Mouse (Mus musculus) lung, postnatal 4 days (tissue): ENCODE measurements around the gene Mms19.

Source experiments
- DNase-seq, 2 experiments: peaks; one replicate each; pipeline ENCODE4 v3.0.0; 2021

Gene Mms19

DNA sequence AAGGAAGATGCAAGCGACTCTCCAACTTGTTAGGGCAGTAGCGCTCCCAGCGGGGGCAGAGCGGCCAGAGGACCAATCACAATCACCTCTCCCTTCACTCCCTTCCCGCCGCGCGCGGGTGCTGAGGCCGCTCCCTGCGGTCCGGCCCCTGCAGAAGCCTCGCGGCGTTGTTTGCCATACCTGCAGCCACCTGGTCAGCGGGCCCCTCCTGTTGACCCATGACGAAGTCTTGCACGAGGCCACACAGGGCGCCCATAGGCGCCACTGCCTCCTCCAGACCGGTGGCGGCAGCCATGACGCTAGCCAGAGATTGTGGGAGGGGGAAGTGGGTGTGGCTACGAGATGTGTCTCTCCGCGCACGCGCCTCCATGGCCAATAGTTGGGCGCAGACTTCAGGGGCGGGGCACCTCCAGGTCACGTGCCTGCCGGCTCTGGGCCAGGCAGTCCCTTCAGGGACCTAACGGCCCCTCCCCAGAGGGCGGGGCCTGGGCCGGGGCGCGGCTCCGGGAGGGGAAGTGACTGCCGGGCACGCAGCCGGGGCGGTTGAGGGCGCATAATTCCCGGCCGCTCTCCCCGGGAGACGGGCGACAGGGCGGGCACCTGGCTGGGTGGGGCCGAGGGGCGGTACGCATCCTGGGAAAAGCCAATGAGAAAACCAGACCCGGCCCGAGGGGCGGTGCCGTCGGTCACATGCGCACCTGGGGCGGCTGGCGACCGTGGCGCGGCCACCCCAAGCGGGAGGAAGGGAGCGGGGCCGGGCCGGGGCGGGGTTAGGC, at the start of gene Mms19:
Gene Mms19 (minus strand): TSS at position 339 of the 776 bp plus-strand sequence.
- DNase-seq: peak; percentile 99

DNA sequence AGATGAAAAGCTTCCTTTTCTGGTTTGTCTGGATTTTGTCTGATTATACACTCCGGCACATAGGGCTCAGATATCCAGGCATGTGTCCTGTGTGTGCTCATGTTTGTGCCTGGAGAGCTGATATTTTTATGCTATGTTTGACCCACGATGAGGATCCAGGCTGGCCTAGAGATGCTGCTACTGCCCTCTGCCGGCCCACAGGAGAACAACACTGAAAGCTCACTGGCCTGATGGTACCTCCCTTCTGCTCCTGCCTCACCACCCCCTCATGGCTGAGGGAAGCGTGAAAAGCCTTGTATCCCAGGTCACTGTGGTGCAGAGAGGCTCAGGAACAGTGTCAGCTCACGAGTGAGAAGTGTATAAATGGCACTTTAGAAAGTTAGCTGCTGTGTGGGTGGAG, 45.2 kb upstream of the Mms19 start:
- DNase-seq: peak; percentile 80 to 88

DNA sequence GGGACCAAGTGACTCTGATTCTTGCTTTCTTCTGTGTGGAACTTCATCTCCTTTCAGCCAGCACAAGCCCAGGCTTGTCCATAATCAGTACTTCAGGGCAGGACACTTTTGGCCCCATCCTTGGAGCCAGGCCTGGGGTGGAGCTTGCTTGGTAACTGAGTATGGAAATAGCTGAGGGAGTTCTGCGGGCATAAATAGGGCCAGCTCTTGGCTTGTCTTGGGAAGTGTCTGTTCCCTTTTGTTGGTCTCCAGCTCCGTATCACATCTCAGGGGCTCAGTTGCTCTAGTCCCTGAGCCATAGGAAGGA, 41.5 kb upstream of the Mms19 start:
- DNase-seq: no peak

DNA sequence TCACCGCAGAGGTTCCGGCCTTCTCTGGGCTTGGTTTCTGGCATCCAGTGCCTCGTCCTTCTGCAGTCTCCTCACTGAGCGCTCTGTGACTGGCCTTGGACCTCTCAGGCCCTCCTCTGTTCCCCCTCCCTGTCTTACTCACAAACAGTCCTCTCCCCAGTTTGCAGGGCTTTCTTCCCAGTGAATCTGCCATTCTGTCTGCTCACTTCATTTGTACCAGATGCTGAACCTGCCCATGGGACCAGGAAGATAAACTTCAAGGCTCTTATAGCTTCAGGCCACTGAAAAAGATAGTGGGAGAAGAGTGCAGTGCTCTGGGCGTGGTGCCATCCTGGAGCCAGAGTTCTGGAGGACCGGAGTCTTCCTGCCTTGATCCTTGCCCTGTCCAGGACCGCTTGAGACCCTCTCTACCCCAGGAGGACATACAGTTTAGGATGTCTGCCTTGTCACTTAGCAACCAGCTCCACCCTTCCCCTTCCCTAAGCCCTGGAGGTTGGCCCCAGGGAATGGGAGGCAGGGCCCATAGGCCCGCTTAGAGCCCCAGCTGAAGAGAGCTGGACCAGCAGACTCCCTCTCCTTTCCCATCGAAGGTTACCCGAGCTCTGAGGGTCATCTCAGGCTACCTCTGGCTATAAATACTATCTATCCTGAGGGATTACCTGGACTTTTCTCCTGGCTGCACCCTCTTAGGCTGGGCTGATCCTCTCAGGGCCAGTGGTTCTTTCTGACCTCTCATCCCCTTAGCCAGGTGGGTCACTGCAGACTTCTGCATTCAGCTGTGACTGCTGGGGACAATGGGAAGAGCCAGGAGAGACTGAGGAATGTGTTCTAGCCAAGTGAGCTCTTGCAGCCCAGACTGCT, 41.0 kb upstream of the Mms19 start:
- DNase-seq: no peak

DNA sequence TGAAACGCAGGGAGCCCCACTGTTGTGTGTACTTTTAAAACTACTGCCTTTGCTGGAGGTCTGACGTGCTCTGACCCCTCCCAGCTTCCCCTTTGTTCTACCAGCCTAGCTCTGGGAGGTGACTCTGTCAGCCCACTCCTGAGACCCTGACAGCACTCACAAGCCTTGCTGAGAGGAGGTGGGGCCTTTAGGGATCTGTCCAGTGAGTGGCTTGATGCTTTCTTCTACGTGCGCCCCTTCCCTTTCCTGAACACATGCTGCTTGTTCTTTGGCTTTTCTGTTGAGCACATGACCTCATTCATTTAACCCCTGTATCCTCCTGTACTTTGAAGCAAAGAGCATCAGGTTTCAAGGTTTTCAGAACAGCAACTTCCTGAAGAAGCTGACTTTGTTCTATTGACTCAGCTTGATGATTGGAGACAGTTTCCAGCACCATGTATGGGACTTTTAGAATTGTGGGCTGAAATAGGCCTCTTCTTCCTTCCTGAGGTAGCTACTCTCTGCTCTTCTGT, 38.1 kb upstream of the Mms19 start:
- DNase-seq: no peak

DNA sequence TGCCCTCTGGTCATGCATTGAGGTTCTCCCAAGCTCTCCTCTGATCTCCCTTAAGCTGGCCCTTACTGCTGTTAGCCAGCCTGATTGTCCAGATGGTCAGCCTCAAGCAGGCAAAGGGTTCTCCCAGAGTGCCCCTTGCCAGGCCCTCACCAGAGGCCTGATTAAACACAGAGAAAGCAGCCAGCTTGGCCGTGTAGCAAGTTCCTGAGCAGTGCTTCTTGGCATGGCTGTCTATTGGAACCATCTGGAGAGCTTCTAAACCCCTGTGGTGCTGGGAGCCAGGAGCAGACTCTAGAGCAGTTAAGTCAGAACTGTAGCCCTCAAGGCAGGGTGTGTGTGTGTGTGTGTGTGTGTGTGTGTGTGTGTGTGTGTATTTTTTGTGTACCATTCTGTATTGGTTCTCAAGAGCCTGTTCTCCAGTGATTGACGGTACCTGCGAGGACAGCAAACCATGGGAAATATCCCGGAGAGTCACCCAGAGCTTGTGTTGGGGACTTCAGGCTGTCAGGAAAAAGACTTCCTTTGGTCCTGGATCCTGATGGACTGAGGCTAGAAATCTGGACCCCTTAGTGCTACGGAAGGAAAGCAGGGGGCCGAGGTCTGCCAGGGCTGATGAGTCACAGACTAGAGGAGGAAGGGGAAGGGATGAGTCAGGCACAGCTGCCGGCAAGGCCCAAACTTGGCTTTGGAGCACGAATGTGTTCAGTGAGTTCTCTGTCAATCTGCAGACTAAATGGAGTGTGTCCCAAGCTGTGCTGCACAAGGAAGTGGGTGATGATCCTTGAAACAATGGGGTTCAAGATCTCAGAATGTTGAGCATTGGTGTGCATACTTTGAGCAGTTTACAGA, 36.7 kb upstream of the Mms19 start:
- DNase-seq: peak; percentile 65 to 80

DNA sequence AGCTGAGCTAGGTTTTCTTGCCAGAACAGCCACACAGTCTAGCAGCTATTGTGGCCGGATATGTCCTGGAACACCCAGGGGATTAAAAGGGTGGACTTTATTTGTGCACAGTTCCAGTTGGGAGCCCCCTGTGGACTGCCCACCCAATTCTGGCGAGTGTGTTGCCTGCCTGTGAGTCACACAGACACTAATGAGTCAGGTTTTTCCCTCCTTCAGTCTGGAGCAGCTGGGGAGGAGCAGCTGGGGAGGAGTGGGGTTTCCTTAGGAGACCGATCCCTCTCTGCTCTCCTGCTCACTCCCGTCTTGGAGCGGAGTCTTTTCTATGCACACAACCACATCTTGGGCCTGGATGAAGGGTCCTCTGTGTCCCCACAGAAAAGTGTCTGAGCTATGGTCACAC, 35.9 kb upstream of the Mms19 start:
- DNase-seq: no peak

DNA sequence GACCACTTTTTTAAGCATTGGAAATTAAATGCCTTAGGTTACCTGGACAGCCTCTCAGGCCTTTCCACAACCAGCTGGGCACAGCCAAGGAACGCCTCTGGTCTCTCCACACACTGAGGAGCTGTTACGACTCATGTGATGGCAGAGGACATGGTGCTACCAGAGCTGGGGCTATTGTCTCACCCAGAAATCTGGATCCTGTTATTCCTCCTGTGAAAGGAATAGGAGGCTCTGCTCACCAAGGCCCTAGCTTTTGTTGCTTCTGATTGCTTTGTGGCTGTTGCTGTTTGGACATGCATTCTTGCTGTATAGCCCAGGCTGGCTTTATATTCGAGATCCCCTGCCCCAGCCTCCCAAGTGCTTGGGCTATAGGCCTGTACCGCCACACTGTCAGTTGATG, 35.3 kb upstream of the Mms19 start:
- DNase-seq: no peak

DNA sequence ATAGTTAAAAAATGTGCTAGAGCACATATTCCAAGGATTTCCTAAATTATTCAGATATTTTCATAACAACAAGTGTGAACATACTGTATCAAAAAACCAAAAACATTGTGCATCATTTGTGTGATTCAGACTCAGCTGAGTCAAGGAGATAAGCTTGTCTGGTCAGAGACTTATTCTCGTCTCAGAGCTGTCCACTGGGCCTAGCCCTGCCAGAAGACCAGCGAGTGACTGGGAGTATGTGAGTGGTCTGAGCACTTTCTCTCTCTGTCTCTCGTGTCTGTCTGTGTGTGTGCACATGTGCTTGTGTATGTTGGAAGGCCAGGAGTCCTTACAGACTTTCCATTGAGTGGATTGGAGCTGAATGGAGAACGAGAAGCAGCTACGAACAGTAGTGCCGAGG, 34.0 kb upstream of the Mms19 start:
- DNase-seq: no peak

DNA sequence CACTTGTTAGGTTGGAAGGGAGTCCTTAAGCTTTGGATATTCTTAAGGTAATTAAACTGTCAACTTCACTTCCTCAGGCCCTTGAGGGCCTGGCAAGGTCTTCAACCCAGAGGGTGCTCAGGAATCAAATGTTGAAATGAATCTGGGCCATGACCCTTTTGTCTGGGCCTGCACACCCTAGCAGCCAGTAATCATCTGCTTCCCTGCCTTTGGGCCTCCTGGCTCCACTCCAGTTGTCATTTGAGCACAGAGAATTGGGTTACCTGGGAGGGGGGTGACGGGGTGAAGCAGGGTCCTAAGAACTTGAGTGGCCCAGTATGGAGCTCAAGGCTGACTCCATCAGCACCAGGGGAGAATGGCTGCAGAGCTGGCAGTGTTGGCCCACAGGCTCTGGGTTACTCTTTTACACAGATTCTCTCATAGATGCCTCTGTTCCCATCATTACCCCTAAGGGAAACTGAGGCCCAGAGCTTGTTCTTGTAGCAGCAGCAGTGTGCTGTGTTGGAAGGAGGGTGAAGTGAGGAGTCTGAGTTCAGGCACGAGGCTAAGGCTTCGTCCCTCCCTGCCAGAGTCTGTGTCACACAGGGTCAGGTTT, 33.4 kb upstream of the Mms19 start:
- DNase-seq: no peak

DNA sequence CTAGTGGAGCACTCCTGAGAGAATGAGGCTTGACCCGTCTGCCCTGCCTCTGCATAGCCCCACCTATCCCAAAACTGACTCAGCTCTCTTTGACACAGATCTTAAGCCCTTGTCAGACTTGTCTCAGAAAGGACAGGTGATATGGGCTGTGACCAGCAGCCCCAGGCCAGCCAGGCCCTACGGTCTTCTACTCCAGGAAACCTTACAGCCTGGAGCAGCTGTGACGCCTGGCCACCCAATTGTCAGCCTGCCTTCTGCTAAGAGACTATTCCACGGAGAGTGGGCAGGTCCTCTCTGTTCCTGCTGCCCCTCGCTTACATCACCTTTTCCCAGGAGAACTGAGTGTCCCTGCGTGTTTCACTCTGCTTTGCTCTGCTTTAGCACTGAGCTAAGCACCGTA, 30.2 kb upstream of the Mms19 start:
- DNase-seq: no peak

DNA sequence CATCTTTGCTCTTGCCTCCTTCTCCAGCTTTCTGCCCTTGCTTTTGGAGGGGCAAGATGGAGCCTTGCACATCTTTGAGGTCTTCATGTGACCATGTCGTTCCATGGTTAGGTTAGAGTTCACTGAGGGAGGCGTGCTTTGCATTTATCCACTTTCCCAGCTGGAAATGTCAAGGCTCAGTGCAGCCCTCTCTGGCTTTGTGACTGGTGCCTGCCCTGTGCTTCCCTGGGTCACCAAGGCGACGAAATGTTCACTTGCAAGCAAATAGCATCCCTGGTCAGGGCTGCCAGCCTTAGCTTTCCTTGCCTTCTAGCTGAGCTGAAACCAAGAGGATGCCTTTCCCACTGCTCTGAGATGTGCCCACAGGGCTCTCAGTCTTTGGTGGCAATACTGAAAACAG, 29.5 kb upstream of the Mms19 start:
- no peak for DNase-seq

DNA sequence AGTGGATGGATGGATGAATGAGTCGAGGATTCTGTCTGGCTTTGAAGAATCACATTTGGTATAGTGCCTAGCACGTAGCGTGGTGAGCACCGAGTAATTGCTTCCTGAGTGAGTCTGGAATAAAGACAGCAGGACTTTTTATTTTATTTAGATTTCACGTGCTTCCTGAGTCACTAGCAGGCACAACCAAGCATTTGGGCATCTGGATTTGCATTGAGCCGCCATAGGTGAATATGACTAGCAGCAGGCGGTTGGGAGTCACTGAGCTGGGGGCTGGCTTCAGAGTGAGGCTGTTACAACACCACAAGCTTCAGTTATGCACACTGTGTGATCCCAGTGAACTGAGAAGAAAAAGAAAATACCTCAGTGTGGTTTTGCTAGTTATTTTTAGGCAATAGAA, 28.1 kb upstream of the Mms19 start:
- no peak for DNase-seq

DNA sequence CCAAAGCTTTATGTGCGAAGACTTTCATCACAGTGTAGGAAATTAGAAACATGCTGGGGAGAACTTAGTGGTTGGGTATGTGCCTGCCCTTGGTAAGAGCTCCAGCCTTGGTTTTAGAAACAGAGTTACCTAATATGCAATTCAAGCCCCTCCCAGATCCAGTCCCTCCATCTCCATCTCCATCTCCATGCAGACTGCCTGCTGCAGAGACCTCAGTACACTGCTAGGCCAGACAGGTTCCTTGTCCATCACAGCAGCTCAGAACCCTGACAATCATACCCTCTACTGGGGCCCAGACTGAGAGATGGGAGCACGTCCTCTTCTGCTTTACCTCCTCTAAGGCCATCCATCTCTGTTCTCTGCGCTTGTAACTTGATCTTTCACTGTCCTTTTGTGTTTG, 27.6 kb upstream of the Mms19 start:
- DNase-seq: no peak

DNA sequence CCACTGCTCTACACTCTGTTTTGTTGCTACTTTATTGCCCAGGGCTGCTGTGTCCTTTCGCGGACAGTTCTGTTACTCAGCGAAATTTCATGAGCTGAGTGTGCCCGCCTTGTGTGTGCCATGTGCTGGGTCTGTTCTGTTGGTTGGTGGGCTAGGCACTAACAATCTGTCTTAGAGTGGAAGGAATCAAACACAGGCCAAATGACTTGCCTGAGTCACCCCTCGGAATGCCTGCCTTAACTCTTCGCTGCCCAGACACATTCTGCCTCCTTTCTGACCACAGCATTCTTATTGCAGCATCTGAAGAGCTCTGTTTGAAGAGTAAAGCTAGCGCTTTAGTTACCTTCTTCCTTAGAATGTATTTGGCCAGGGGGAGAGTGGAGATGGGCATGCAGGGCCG, 25.6 kb upstream of the Mms19 start:
- DNase-seq: no peak

DNA sequence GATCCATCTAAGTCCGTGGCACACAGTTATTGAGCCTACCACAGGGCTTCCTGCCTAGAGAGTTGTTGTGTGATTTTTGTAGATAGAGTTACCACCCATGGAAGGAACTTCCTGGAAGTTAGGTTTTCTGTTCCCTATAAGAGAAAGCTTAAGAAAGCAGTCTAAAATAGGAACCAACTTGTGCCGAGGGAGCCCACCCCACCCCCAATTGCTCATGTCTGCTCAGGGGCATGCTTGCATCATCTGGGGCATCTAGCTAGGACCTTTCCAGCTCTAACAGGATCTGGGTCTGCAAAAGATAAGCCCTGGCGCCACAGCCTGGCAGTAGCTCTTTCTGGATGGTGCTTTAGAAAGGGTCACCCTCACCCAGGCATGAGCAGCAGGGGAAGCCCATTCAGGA, 24.7 kb upstream of the Mms19 start:
- DNase-seq: peak; percentile 40 to 46

DNA sequence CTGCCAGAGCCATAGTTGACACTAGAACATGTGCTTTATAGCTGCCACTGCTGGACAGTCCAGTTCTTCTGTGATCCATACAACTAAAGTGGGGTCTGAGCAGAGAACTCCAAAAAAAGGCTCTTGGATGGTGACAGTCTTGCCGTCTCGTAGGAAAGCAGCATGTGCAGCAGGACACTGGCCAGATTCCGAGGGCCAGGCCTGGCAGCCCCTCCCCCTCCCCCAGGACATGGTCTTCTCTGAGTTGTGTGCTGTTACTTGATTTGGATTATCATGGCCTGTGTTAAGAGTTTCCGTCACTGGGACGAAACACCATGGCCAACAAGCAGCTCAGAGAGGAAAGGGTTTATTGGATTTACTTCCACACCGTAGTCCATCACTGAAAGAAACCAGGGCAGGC, 23.3 kb upstream of the Mms19 start:
- no peak for DNase-seq

DNA sequence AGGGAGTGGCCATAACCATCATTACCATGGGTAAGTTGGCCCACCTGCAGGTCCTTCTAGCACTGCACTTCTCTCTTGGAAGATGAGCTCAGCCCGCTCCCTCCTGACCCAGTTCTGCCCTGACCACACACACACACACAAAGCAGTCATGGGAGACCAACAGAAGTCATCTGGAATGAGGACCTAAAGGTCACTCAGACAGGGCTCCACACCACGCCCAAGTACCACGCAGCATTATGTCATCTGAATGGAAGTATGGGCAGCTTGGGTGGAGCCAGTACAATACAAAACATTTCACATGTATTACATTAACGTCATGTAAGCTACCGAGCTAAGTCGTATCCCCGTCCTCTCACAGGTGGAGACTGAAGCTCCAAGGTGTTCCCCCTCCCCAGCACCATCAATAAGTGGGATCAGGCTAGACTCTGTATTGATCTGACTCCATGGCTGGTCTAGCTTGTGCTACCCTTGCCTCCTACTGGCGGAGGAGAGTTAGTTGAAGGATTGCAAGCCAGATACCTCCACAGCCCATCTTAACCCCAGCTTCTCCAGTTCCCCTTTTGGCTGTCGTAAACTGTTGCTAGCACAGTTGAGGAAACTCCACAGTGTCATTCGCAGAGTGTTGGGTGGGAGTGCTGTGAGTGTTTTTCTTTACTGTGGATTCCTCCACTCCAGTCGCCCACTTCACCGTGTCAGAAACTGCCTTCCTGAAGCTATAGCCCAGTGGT, 20.5 kb upstream of the Mms19 start:
- peak; percentile 41 to 42 for DNase-seq

DNA sequence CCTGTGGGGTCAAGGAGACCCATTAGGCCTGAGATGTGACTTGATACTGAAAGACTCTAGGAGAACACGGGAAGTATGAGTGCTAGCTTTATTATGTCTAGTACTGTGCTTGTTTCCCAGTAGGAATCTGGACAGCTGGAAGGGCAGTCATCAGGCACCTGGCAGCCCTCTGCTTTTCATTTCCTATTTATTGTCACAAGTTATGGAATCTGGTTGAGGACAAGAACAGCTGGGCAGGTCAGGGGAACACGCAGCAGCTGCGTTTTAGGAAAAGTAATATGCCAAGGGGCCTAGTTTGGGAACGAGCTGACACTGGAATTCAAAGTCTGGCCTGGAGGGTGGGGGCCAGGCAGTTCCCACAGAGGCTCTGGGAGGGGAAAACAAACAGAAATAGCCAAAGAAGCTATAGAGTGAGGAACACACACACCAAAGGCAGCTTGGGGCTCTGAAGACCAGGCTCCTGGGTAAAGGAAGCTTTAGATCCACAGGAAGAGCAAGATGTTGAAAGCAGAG, 19.5 kb upstream of the Mms19 start:
- DNase-seq: peak; percentile 44 to 81

DNA sequence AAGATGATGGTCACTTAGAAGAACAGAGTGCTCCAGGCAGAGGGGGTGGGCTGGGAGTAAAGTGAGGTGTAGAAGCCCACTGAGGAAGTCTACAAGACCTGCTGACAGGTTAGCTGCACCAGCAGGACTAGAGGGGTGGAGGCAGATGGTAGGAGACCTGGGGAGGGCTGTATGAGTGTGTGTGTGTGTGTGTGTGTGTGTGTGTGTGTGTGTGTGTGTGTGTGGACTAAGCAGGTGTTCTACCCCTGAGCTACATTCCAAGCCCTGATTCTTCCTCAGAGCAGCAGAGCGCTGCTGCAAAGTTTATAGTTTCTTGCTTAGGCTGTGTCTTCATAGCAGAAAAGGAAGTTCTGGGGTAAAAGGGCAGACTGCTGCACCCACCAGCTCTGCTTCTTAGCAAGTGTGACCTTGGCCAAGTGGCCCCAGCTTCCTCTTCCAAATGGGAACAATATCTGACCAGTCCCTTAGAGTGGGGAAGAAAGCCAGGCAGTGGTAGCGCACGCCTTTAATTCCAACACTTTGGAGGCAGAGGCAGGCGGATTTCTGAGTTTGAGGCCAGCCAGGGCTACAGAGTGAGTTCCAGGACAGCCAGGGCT, 18.8 kb upstream of the Mms19 start:
- peak; percentile 28 to 56 for DNase-seq

DNA sequence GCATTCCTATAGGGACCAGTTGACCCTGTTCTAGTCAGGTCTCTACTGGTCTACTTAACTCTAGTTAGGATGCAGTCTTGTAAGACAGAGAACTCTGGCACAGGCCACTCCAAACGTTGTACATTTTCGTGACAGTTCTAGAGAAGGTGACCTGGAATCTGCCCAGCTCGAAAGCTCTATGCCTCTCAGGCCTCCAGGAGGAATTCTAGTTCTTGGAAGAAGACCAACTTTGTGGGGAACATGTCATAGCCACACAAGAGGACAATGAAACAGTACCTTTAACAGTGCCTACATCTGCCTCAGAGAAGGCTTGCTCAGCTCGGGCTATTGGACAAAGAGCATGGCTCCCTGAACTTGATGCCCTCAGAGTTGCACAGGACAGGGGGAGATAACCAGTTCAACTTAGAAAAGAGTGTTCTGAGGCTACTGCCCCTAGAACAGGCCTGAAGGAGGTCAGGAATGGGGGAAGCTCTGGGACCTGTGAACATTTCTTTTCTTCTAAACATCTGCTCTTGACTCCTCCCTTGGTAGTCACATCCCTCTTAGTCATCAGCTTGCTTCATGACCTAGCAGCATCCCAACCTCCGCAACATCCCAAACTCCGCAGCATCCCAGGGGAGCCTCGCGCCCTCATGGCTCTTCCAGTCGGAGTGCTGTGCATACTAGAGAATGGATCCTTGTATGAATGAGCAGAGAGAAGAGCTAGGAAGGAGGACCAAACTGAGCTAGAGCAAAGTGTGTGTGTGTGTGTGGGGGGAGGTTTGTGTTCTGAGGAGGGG, 18.0 kb upstream of the Mms19 start:
- DNase-seq: no peak
